Mouse (Mus musculus): ENCODE data around the gene Npepl1. TPM values are rescaled to one million over a fixed set of nuclear protein-coding genes. Genes with fewer than 3 reads are reported as not detected.

Gene Npepl1
- polyA plus RNA-seq (2015; fragmentation: Nextera tagmentation; extraction: Ambion mirVana): 41.0 and 44.6 TPM in 2 replicates

GRCm38 (mm10) chr2:174109991-174110782 is at the start of gene Npepl1:
TSS of gene Npepl1 (plus strand) at chr2:174110349.
- H3K27me3 ChIP-seq (ENCODE audit: control insufficient read depth, insufficient read depth, low read length): no peaks in the 10 kb centered on the region
- H3K4me1 ChIP-seq (replicated peaks; ENCODE audit: control insufficient read depth, insufficient read depth): peaks cover 3% of the 10 kb centered on the region; the same call in 1 of the 2 replicates
- peak within 1 kb of the TSS; percentile 88 for H3K4me2 ChIP-seq (replicated peaks; ENCODE audit: low read depth)
- peaks cover 11% of the 10 kb centered on the region; the same call in 1 of the 2 replicates for H3K36me3 ChIP-seq (ENCODE audit: control insufficient read depth, insufficient read depth, low read length)
- peak within 1 kb of the TSS; percentile 61 for H3K4me3 ChIP-seq (ENCODE audit: low read depth, low read length)
- peak; percentile 65 for DNase-seq (ENCODE audit: low spot score)
- H3K9ac ChIP-seq (ENCODE audit: low read length): peak within 1 kb of the TSS; percentile 91
- H3K9me3 ChIP-seq (ENCODE audit: control insufficient read depth, low read length): no peaks in the 10 kb centered on the region
- H3K27ac ChIP-seq (replicated peaks): peak within 1 kb of the TSS; percentile 78
- peak; percentile 93 for ATAC-seq (ENCODE audit: low FRiP score, low TSS enrichment)
- 3% methylated on average over 62 of the region's 90 CpGs for WGBS
- TF ChIP-seq EP300 (optimal IDR thresholded peaks at IDR 0.05) (no peak), CTCF (IDR thresholded peaks at IDR 0.05; ENCODE audit: low read depth) (peak; percentile 51)

- no peaks in the 10 kb centered on the region for H3K27me3 ChIP-seq (ENCODE audit: control insufficient read depth, insufficient read depth, low read length)
- TF ChIP-seq CTCF (IDR thresholded peaks at IDR 0.05; ENCODE audit: low read depth): no peak
- no peak for TF ChIP-seq EP300 (optimal IDR thresholded peaks at IDR 0.05)
- ATAC-seq (ENCODE audit: low FRiP score, low TSS enrichment): no peak
Observed at GRCm38 (mm10) chr2:174061219-174061618, 48.9 kb upstream of the Npepl1 start.

GRCm38 (mm10) chr2:174063074-174063473 is 47.1 kb upstream of the Npepl1 start:
- Histone ChIP-seq H3K4me1 (replicated peaks; ENCODE audit: control insufficient read depth, insufficient read depth) (no peaks in the 10 kb centered on the region), H3K4me3 (ENCODE audit: low read depth, low read length) (no peak overlapping the region), H3K27me3 (ENCODE audit: control insufficient read depth, insufficient read depth, low read length) (no peaks in the 10 kb centered on the region), H3K4me2 (replicated peaks; ENCODE audit: low read depth) (no peak overlapping the region), H3K9me3 (ENCODE audit: control insufficient read depth, low read length) (no peaks in the 10 kb centered on the region), H3K36me3 (ENCODE audit: control insufficient read depth, insufficient read depth, low read length) (no peaks in the 10 kb centered on the region), H3K27ac (replicated peaks) (no peak overlapping the region; the same call in 1 of the 2 replicates), H3K9ac (ENCODE audit: low read length) (no peak overlapping the region)
- DNase-seq (ENCODE audit: low spot score) (peak; percentile 25), ATAC-seq (ENCODE audit: low FRiP score, low TSS enrichment) (peak; percentile 43; the same call in 1 of the 2 replicates)
- WGBS: 51% methylated on average over 6 of the region's 6 CpGs
- TF ChIP-seq EP300 (optimal IDR thresholded peaks at IDR 0.05) (no peak), CTCF (IDR thresholded peaks at IDR 0.05; ENCODE audit: low read depth) (no peak)

More at GRCm38 (mm10) chr2:174061219-174061618, 48.9 kb upstream of the Npepl1 start:
- H3K4me3 ChIP-seq (ENCODE audit: low read depth, low read length): no peak overlapping the region
- DNase-seq (ENCODE audit: low spot score): peak; percentile 9
- no peaks in the 10 kb centered on the region for H3K36me3 ChIP-seq (ENCODE audit: control insufficient read depth, insufficient read depth, low read length)
- 21% methylated on average over 2 of the region's 2 CpGs for WGBS
- no peak overlapping the region for H3K27ac ChIP-seq (replicated peaks)
- H3K4me2 ChIP-seq (replicated peaks; ENCODE audit: low read depth): no peak overlapping the region
- H3K9me3 ChIP-seq (ENCODE audit: control insufficient read depth, low read length): no peaks in the 10 kb centered on the region
- no peaks in the 10 kb centered on the region for H3K4me1 ChIP-seq (replicated peaks; ENCODE audit: control insufficient read depth, insufficient read depth)
- no peak overlapping the region for H3K9ac ChIP-seq (ENCODE audit: low read length)

DNA sequence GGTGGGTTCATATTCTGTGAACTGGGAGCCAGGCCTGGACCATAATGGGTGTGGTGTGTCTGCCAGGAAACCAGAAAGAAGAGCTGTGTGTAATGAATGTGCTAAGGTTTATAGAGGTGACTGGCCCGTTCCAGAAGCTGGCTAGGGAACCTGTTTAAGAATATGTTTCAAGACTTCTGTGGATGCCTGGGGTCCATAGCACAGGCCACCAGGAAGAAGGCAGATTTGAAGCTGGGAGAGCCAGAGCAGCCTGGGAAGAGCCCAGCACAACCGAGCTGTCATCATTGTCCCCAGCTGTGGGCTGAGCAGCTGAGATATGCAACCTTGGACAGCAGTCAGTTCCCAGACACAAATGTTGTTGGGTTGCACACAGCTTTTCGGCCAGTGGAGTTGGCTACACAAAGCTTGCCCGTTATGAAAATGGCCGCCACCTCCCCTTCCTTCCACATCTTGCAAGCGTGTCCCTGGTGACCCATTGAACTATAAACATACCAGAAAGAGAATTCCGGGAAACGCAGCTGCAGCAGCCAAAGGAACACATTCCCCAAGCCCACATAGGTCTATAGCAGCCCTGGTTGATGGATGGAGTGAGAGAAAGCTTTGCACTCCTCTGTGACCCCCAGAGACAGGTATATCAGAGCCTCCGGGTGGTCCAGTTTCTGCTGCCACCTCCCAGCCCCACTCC is 46.5 kb upstream of the Npepl1 start:
- Histone ChIP-seq H3K4me3 (ENCODE audit: low read depth, low read length) (no peak overlapping the region), H3K27me3 (ENCODE audit: control insufficient read depth, insufficient read depth, low read length) (no peaks in the 10 kb centered on the region), H3K9me3 (ENCODE audit: control insufficient read depth, low read length) (no peaks in the 10 kb centered on the region), H3K4me1 (replicated peaks; ENCODE audit: control insufficient read depth, insufficient read depth) (no peaks in the 10 kb centered on the region), H3K9ac (ENCODE audit: low read length) (no peak overlapping the region), H3K36me3 (ENCODE audit: control insufficient read depth, insufficient read depth, low read length) (no peaks in the 10 kb centered on the region), H3K27ac (replicated peaks) (no peak overlapping the region; the same call in 1 of the 2 replicates), H3K4me2 (replicated peaks; ENCODE audit: low read depth) (no peak overlapping the region)
- DNase-seq (ENCODE audit: low spot score) (no peak), ATAC-seq (ENCODE audit: low FRiP score, low TSS enrichment) (no peak; the same call in 1 of the 2 replicates)
- WGBS: 32% methylated on average over 9 of the region's 9 CpGs
- TF ChIP-seq CTCF (IDR thresholded peaks at IDR 0.05; ENCODE audit: low read depth): no peak
- no peak for TF ChIP-seq EP300 (optimal IDR thresholded peaks at IDR 0.05)

- H3K4me1 ChIP-seq (replicated peaks; ENCODE audit: control insufficient read depth, insufficient read depth): no peaks in the 10 kb centered on the region
- no peak overlapping the region for H3K27ac ChIP-seq (replicated peaks)
- H3K36me3 ChIP-seq (ENCODE audit: control insufficient read depth, insufficient read depth, low read length): no peaks in the 10 kb centered on the region
- peak; percentile 94 for ATAC-seq (ENCODE audit: low FRiP score, low TSS enrichment)
- DNase-seq (ENCODE audit: low spot score): no peak
- no peak overlapping the region for H3K4me2 ChIP-seq (replicated peaks; ENCODE audit: low read depth)
- no peak for TF ChIP-seq EP300 (optimal IDR thresholded peaks at IDR 0.05)
- no peak for TF ChIP-seq CTCF (IDR thresholded peaks at IDR 0.05; ENCODE audit: low read depth)
- H3K4me3 ChIP-seq (ENCODE audit: low read depth, low read length): no peak overlapping the region
- H3K9ac ChIP-seq (ENCODE audit: low read length): no peak overlapping the region
- no peaks in the 10 kb centered on the region for H3K27me3 ChIP-seq (ENCODE audit: control insufficient read depth, insufficient read depth, low read length)
- WGBS: 68% methylated on average over 6 of the region's 6 CpGs
- no peaks in the 10 kb centered on the region for H3K9me3 ChIP-seq (ENCODE audit: control insufficient read depth, low read length)
Observed at GRCm38 (mm10) chr2:174067793-174068419, 42.2 kb upstream of the Npepl1 start.
